Mouse (Mus musculus): ENCODE measurements around the gene Lrch1. TPM values are rescaled to one million over a fixed set of nuclear protein-coding genes. Genes with fewer than 3 reads are reported as not detected.
A peak's percentile ranks its signal among the peaks of the same experiment; 100 is the strongest.

The Lrch1 gene
- total RNA-seq, 2 experiments from 2014 or later = 8.9 to 11.2 TPM

GRCm38 (mm10) chr14:74893085-74893648 lies 54.5 kb downstream of the Lrch1 start:
- DNase-seq = no peak

- no peak for DNase-seq
Observed at GRCm38 (mm10) chr14:74889304-74889703, 58.4 kb downstream of the Lrch1 start.

GRCm38 (mm10) chr14:74888103-74888502 lies 59.6 kb downstream of the Lrch1 start:
- DNase-seq = no peak

GRCm38 (mm10) chr14:74886453-74886852 lies 61.2 kb downstream of the Lrch1 start:
- DNase-seq = no peak

GRCm38 (mm10) chr14:74884920-74885319 lies 62.8 kb downstream of the Lrch1 start:
- DNase-seq = no peak

- peak; percentile 78 for DNase-seq
Observed at GRCm38 (mm10) chr14:74884024-74884680, 63.5 kb downstream of the Lrch1 start.

- no peak for DNase-seq
Observed at GRCm38 (mm10) chr14:74883204-74883603, 64.5 kb downstream of the Lrch1 start.

- no peak for DNase-seq
Observed at GRCm38 (mm10) chr14:74882754-74883153, 64.9 kb downstream of the Lrch1 start.

- no peak for DNase-seq
Observed at GRCm38 (mm10) chr14:74880868-74881267, 66.8 kb downstream of the Lrch1 start.

- no peak for DNase-seq
Observed at GRCm38 (mm10) chr14:74879480-74879879, 68.2 kb downstream of the Lrch1 start.

GRCm38 (mm10) chr14:74877287-74877686 lies 70.4 kb downstream of the Lrch1 start:
- no peak for DNase-seq

GRCm38 (mm10) chr14:74871220-74871619 lies 76.5 kb downstream of the Lrch1 start:
- no peak for DNase-seq

GRCm38 (mm10) chr14:74868902-74869230 lies 78.8 kb downstream of the Lrch1 start:
- DNase-seq = no peak

- DNase-seq = no peak
Observed at GRCm38 (mm10) chr14:74868188-74868901, 79.3 kb downstream of the Lrch1 start.

- no peak for DNase-seq
Observed at GRCm38 (mm10) chr14:74867076-74868042, 80.3 kb downstream of the Lrch1 start.

- no peak for DNase-seq
Observed at GRCm38 (mm10) chr14:74865738-74866137, 81.9 kb downstream of the Lrch1 start.

GRCm38 (mm10) chr14:74864805-74865483 lies 82.7 kb downstream of the Lrch1 start:
- no peak for DNase-seq

GRCm38 (mm10) chr14:74861456-74861855 lies 86.2 kb downstream of the Lrch1 start:
- no peak for DNase-seq

- DNase-seq = no peak
Observed at GRCm38 (mm10) chr14:74859154-74859553, 88.5 kb downstream of the Lrch1 start.

- DNase-seq = no peak
Observed at GRCm38 (mm10) chr14:74855429-74855828, 92.2 kb downstream of the Lrch1 start.

- no peak for DNase-seq
Observed at GRCm38 (mm10) chr14:74853759-74854100, 93.9 kb downstream of the Lrch1 start.
